Mouse (Mus musculus): Measurements from ENCODE around the gene Taf3.

The Taf3 gene

DNA sequence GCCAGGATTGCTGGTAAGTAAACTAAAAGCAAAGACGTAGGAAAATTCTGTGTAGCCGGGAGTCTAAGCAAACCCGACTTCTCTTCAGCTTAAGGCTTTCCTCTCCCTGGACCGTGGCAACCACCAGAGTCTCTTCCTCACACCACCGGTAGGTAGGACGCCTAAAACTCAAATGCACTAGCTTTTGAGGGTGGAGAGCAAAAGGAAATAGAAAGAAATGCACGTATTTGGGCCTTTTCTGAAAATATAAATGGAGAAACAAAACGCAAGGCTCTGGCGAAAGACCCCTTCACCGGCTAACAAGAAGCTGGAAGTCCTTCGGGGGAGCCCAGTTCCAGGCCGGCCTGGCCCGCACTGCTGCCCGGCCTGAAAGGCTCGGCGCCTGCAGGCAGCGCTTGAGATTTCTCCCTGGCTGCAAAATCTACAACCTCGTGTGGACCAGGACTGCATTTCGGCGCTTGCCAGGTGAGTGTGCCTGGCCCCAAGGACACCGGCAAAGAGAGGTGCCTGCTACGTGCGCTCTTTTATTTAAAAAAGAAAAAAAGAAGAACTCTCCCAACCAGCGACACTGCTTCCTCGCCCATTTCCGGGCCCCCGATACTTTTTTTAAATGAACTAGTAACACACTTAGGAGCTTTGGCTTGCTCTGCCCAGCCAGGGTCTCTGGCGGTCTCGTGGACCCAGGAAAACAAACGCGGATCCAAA, 171.6 kb downstream of the Taf3 start:
- DNase-seq (ENCODE audit: low spot score in 2 of 2) = no peak

DNA sequence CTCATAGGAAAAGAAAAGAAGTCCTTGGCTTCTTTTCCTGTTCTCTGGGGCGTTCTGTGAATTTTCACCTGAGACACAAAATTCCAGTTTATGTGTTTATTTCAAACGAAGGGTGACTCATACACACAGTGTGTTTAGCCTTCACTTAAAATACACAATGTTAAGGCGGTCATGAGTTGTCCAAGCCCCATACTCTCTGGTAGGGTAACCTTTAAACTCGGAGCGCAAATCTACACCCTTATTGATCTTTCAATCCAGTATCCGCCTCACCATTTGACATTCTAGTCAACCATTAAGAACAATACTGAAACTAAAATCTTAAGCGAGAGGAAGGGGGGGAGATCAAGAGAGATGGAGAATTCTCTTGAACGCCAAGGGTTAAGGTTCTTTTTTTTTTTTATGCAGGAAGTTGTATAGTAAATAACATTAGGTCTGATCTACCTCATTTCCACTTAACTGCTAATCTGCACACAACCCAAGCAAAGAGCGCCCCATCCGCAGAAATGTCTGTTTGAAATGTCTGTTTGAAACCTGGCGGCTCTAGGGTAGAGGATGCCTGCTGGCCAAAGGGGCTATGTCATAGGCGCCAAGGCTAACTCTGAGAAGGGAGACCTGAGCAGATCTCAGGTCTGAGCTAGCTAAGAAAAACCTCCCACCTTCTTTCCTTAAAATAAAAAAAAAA, 172.6 kb downstream of the Taf3 start:
- DNase-seq (ENCODE audit: low spot score in 2 of 2) = no peak

DNA sequence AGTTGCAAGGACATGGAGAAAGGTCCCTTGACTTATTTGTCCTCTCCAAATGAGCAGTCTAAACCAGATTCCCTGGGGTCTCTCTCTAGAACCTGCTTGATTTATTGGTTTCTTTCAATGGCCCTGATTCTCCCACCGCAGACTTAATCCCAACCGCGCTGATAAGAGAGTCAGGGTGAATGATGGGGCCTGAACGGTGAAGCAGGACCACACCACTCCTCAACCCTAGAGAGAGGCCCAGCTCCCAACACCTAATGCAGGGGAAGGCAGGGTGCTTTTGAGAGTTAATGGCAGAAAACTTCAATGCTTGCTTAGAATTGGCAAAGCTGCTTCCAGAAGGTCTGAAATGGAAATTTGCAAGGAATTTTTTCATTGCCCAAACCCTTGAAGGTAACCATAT, 173.2 kb downstream of the Taf3 start:
- DNase-seq (ENCODE audit: low spot score in 2 of 2) = no peak

DNA sequence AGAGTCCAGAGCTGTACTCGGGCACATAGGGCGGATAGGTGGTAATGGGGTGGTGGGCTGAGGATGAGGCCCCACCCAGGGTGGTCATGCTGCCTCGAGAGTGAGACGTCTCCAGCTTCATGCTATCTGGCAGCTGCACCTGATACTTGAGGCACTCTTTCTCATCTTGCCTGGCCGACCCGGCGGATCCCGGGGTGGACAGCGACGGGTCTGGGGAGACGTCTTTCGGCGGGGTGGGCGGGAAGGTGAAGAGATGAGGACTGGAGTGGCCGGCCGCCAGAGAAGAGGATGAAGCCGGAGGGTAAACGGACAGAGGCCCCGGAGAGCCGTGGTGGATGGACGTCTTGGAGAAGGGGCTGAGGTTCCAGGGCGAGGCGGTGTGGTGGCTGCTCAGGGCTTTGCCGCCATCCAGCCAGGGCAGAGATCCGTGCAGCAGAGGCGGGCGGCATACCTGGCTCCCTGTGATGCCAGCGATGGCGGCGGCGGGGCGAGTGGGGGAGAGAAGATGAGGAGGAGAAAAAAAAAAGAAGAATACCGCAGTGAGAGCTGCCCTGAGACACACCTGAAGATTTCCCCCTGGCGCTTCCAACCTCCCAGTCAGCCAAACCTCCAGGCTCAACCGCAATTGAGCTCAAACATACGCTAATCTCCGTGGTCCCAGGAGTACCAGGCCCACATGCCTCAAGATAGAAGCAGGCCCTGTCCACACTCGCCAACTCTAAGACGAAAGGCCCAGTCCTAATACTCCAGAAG, 173.8 kb downstream of the Taf3 start:
- DNase-seq (ENCODE audit: low spot score in 2 of 2) = peak in 1 of 2 experiments; percentile 65

DNA sequence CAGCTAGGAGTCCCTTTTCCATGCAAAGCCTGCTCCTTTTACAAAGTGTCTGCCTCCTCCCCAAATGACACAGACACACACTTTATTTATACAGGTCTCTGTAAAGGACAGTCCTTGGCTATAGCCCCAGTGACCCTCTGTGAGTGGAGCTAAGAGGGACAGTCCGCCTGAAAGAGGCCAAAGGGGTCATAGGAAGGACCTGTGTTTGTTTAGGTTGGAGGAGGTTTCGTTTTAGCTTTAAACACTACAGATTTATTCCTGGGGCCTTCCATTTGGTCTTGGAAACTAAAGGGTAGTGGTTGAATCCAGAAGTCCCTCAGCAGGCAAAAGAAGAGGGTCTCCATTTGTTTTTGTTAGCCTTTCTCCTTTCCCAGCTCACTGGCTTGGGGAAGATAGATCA, 174.6 kb downstream of the Taf3 start:
- no peak for DNase-seq (ENCODE audit: low spot score in 2 of 2)

DNA sequence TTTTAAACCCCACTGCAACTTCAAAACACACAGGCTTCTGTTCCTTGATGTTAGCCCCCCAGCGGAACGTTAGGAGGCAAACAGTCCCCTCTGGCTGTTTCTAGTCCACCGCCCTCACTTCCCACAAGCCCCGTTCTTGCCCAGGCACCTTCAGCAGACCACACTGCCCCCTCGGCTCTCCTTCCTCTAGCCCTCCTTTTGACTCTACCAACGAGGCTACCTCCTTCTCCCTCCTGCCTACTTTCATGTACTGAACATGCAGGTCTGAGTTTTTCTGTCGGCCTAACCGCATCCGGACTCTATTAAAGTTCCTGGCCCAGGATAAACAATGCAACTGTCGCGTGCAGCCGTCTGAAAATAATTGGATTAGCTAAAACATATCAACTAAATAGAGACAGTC, 175.7 kb downstream of the Taf3 start:
- peak in 1 of 2 experiments; percentile 57 for DNase-seq (ENCODE audit: low spot score in 2 of 2)

DNA sequence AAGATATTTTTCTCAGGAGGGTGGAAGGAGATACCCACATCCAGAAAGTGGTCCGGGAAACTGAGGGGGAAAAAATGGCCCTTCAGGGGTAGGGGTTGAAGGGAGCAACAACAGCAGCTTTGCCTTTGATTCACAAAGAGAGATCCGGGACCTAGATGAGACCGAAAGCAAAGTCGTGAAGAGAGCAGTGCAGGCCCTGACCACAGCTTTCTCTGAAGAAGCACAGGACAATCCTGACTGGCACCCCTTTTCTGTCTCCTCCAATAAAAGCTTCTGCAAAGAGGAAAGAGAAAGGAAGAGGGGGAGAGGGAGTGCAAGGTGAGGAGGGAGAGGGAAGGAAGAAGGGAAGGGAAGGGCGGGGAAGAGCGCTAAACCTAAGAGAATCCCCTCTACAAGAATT, 176.6 kb downstream of the Taf3 start:
- no peak for DNase-seq (ENCODE audit: low spot score in 2 of 2)

DNA sequence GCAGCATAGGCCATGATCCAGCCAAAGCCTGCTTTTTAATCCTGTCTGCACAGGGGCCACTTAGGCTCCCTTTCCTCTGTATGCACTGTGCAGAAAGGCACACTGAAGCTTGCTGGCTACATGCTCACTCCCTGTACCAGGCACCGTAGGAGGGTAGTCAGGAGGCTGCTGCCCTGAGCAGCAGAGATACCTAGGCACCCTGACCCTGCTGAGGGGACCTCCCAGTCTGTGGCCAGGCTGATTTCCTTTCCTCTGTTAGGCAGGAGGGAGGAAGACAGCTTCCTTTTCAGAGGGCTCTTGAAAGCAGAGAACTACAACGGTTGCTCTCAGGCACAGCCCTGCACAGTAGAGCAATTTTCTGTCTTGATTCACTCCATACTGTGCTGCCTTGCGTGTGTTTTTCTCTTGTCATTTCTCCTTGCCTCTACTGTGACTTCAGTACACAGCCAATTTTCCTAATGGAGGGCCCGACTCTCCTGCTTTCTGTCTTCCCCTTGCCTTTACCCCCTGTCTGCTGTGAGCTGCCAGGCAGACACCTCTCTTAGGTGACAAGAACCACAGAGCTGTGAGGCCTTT, 177.2 kb downstream of the Taf3 start:
- DNase-seq (ENCODE audit: low spot score in 2 of 2) = no peak

DNA sequence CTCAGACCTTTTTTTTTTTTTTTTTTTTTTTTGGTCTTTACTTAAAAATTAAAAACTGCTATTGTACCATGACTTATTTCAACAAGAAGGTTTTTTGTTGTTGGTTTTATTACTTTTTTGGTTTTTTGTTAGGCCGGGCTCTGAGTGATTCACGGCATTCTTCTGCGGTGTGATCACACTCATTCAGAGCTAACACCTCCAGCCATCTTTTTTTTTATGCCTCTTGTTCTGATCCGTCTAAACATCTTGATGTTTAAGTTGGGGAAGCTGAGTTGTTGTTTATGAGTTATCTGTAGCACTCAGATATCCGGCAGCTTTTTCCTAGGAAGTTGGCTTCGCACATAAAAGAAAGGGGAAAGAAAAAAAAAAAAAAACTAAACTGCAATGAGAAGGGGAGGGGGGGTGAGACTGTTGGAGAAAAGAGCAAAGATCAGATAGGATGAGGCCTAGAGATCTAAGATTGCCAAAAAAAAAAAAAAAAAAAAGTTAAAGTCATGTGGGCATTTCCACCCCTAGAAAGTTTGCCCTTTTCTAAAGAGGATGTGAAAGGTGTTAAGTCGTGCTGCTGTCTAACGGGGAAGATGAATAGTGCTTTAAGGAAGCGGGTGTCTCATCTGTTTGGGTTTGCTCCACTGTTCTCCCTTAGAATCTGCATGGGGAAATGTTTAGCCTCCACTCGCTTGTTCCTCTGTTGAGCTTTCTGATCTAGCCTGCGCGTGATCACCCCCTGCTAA, 181.1 kb downstream of the Taf3 start:
- no peak for DNase-seq (ENCODE audit: low spot score in 2 of 2)
